In genomic region chr5:63616792-63617668, GRCm38 (mm10) we compare ENCODE assay signal across 27 mouse cellular contexts. TPM values are rescaled to one million over a fixed set of nuclear protein-coding genes. Genes with fewer than 3 reads are reported as not detected.
A peak's percentile ranks its signal among the peaks of the same experiment; 100 is the strongest.
DNase-seq lines count a peak whose midpoint lies in the region; ATAC-seq lines count a peak whose summit lies in the region.
"Had no signal": no experiment of that assay in that cellular context is flagged by ENCODE, and none has a peak within 500 bp of the region (broad histone marks: within the 10 kb centered on the region; RNA-seq: fewer than 3 reads in every experiment).

No protein-coding gene starts in this region.

- no peak overlapping the region for H3K27ac ChIP-seq in forebrain, embryonic 14.5 days (ENCODE audit: low read depth, low read length)
- no peak overlapping the region for H3K27ac ChIP-seq in forebrain, embryonic 12.5 days
- no peak overlapping the region for H3K27ac ChIP-seq in forebrain, embryonic 16.5 days (ENCODE audit: low read length)
- H3K27ac ChIP-seq in hindbrain, embryonic 16.5 days (ENCODE audit: low read depth, low read length), result no peak overlapping the region
- H3K27ac ChIP-seq: kidney, postnatal 0 days; left cerebral cortex, adult 2 months; limb, embryonic 15.5 days; liver, embryonic 14.5 days; lung, embryonic 15.5 days had no signal

- ATAC-seq in forebrain, embryonic 14.5 days, result peak; percentile 40; the same call in 1 of the 2 replicates
- no peak; the same call in 1 of the 2 replicates for ATAC-seq in forebrain, embryonic 12.5 days (ENCODE audit: low FRiP score)
- ATAC-seq in forebrain, embryonic 16.5 days, result peak; percentile 57; the same call in 1 of the 2 replicates
- ATAC-seq in hindbrain, embryonic 16.5 days, result peak; percentile 58
- no peak for ATAC-seq in megakaryocyte progenitor cell, adult 5-6 weeks (replicated peaks; ENCODE audit: poor library complexity)
- ATAC-seq: midbrain, embryonic 16.5 days had no signal

- WGBS in forebrain, embryonic 14.5 days, result 69% methylated on average over 3 of the region's 3 CpGs
- 76% methylated on average over 3 of the region's 3 CpGs for WGBS in forebrain, embryonic 12.5 days
- WGBS in forebrain, embryonic 16.5 days, result 56% methylated on average over 3 of the region's 3 CpGs
- WGBS in hindbrain, embryonic 16.5 days, result 56% methylated on average over 3 of the region's 3 CpGs

- H3K9me3 ChIP-seq in forebrain, embryonic 14.5 days (replicated peaks; ENCODE audit: control insufficient read depth, low read length), result no peaks in the 10 kb centered on the region
- H3K9me3 ChIP-seq in forebrain, embryonic 12.5 days, result no peaks in the 10 kb centered on the region
- H3K9me3 ChIP-seq in forebrain, embryonic 16.5 days (ENCODE audit: control insufficient read depth, low read length), result no peaks in the 10 kb centered on the region
- H3K9me3 ChIP-seq in hindbrain, embryonic 16.5 days (ENCODE audit: control insufficient read depth, low read length), result no peaks in the 10 kb centered on the region
- H3K9me3 ChIP-seq: G1E; heart, embryonic 12.5 days; limb, embryonic 15.5 days; lung, embryonic 15.5 days had no signal

- H3K4me3 ChIP-seq in forebrain, embryonic 14.5 days (ENCODE audit: low read depth, low read length), result no peak overlapping the region
- H3K4me3 ChIP-seq in forebrain, embryonic 12.5 days (replicated peaks), result no peak overlapping the region
- H3K4me3 ChIP-seq in forebrain, embryonic 16.5 days (replicated peaks; ENCODE audit: low read length), result no peak overlapping the region
- H3K4me3 ChIP-seq in hindbrain, embryonic 16.5 days (ENCODE audit: low read length), result no peak overlapping the region
- H3K4me3 ChIP-seq: heart, embryonic 12.5 days; left cerebral cortex, adult 2 months; limb, embryonic 15.5 days; lung, embryonic 15.5 days had no signal

- H3K4me1 ChIP-seq in forebrain, embryonic 14.5 days (ENCODE audit: control insufficient read depth, insufficient read depth, low read length), result no peaks in the 10 kb centered on the region
- no peaks in the 10 kb centered on the region for H3K4me1 ChIP-seq in forebrain, embryonic 12.5 days
- H3K4me1 ChIP-seq in forebrain, embryonic 16.5 days (replicated peaks; ENCODE audit: control insufficient read depth, insufficient read depth, low read length), result no peaks in the 10 kb centered on the region
- H3K4me1 ChIP-seq in hindbrain, embryonic 16.5 days (ENCODE audit: control insufficient read depth, insufficient read depth, low read depth, low read length), result no peaks in the 10 kb centered on the region
- H3K4me1 ChIP-seq: heart, embryonic 12.5 days; limb, embryonic 15.5 days; lung, embryonic 15.5 days had no signal

- H3K9ac ChIP-seq in forebrain, embryonic 14.5 days (ENCODE audit: low read length), result no peak overlapping the region
- H3K9ac ChIP-seq in forebrain, embryonic 12.5 days, result no peak overlapping the region
- no peak overlapping the region for H3K9ac ChIP-seq in forebrain, embryonic 16.5 days (replicated peaks; ENCODE audit: low read depth, low read length)
- H3K9ac ChIP-seq in hindbrain, embryonic 16.5 days (ENCODE audit: low read depth, low read length), result no peak overlapping the region
- H3K9ac ChIP-seq: heart, embryonic 12.5 days; limb, embryonic 15.5 days; liver, embryonic 14.5 days; lung, embryonic 15.5 days had no signal

- DNase-seq in forebrain, embryonic 14.5 days (ENCODE audit: low spot score), result peak; percentile 27
- peak; percentile 64 for DNase-seq in Muller cell, postnatal 12 days (ENCODE audit: inconsistent ontology term)
- no peak for DNase-seq in heart, adult 9 months (ENCODE audit: low spot score in 2 of 2)
- no peak for DNase-seq in thymus, postnatal 36 days
- DNase-seq: adrenal gland, adult 2 months; cerebellum, adult 18-20 months; cerebellum, postnatal 25 days; gastrocnemius, postnatal 14 days; heart, adult 11 months; heart, postnatal 10 days; kidney, adult 11 months; lung, postnatal 36 days; thymus, adult 2 months had no signal

- H3K27me3 ChIP-seq in forebrain, embryonic 14.5 days (replicated peaks; ENCODE audit: control insufficient read depth, insufficient read depth, low read length), result no peaks in the 10 kb centered on the region
- no peaks in the 10 kb centered on the region for H3K27me3 ChIP-seq in forebrain, embryonic 12.5 days
- no peaks in the 10 kb centered on the region for H3K27me3 ChIP-seq in forebrain, embryonic 16.5 days (replicated peaks; ENCODE audit: control insufficient read depth, insufficient read depth, low read length)
- no peaks in the 10 kb centered on the region for H3K27me3 ChIP-seq in hindbrain, embryonic 16.5 days (replicated peaks; ENCODE audit: control insufficient read depth, insufficient read depth, low read length)
- H3K27me3 ChIP-seq: CH12.LX; heart, embryonic 12.5 days; limb, embryonic 15.5 days; lung, embryonic 15.5 days had no signal

- no peak overlapping the region for H3K4me2 ChIP-seq in forebrain, embryonic 14.5 days (ENCODE audit: low read length)
- H3K4me2 ChIP-seq in forebrain, embryonic 12.5 days, result no peak overlapping the region
- H3K4me2 ChIP-seq in forebrain, embryonic 16.5 days (ENCODE audit: low read length), result no peak overlapping the region
- no peak overlapping the region for H3K4me2 ChIP-seq in hindbrain, embryonic 16.5 days (ENCODE audit: low read length)
- H3K4me2 ChIP-seq: heart, embryonic 12.5 days; limb, embryonic 15.5 days; lung, embryonic 15.5 days had no signal

- no peaks in the 10 kb centered on the region for H3K36me3 ChIP-seq in forebrain, embryonic 14.5 days (ENCODE audit: control insufficient read depth, insufficient read depth, low read length)
- no peaks in the 10 kb centered on the region for H3K36me3 ChIP-seq in forebrain, embryonic 12.5 days (replicated peaks)
- no peaks in the 10 kb centered on the region for H3K36me3 ChIP-seq in forebrain, embryonic 16.5 days (ENCODE audit: control insufficient read depth, insufficient read depth)
- H3K36me3 ChIP-seq in hindbrain, embryonic 16.5 days (ENCODE audit: control insufficient read depth, insufficient read depth, low read length), result no peaks in the 10 kb centered on the region
- H3K36me3 ChIP-seq: G1E; heart, embryonic 12.5 days; limb, embryonic 15.5 days; lung, embryonic 15.5 days had no signal

RNA-seq across cellular contexts. Expression of gene Nwd2, which starts 31.9 kb away (rescaled TPM):
- polyA plus RNA-seq in forebrain, embryonic 14.5 days (2014; fragmentation: Nextera tagmentation; extraction: Ambion mirVana), result 2.9 and 5.7 TPM in 2 replicates
- 0.60 and 1.6 TPM in 2 replicates for polyA plus RNA-seq in forebrain, embryonic 12.5 days (2016; fragmentation: Nextera tagmentation; extraction: Ambion mirVana)
- 3.6 and 5.7 TPM in 2 replicates for polyA plus RNA-seq in forebrain, embryonic 16.5 days (2015; fragmentation: Nextera tagmentation; extraction: Ambion mirVana)
- 12.1 and 12.6 TPM in 2 replicates for polyA plus RNA-seq in hindbrain, embryonic 16.5 days (2015; fragmentation: Nextera tagmentation; extraction: Ambion mirVana)
- not detected in 2 replicates for total RNA-seq in megakaryocyte progenitor cell, adult 5-6 weeks (2015)
- total RNA-seq in megakaryocyte progenitor cell, adult 5-6 weeks (2017), result not detected in 2 replicates
- total RNA-seq: adrenal gland, adult 2 months; CH12.LX; gastrocnemius, postnatal 14 days; heart, postnatal 10 days had no signal
- polyA plus RNA-seq: adrenal gland, adult 2 months; G1E; large intestine, adult 2 months had no signal

Comparison
In these comparisons a context has a peak if more than half of its experiments do, and no peak if none do; other contexts are left out.
1. ATAC-seq: peak in forebrain, embryonic 14.5 days (single experiment), forebrain, embryonic 16.5 days (single experiment) and hindbrain, embryonic 16.5 days (single experiment); none in forebrain, embryonic 12.5 days (single experiment) and megakaryocyte progenitor cell, adult 5-6 weeks (single experiment).
2. DNase-seq: peak in forebrain, embryonic 14.5 days (single experiment) and Muller cell, postnatal 12 days (single experiment); none in heart, adult 9 months (0 of 2) and thymus, postnatal 36 days (0 of 2).